Mouse (Mus musculus) thymus, adult 2 months (tissue): ENCODE measurements around the gene Wdhd1.

ENCODE experiments used
- CTCF ChIP-seq: fragments of 200-500 bp; IDR thresholded peaks from 2 replicates; pipeline ENCODE4 v1.5.1; 2012; ENCODE audit warnings: mild to moderate bottlenecking, control low read depth, low read length, moderate library complexity, borderline replicate concordance; ENCODE audit not compliant: control insufficient read depth, poor library complexity, insufficient read depth; ENCODE audit errors: extremely low read depth
- POLR2A ChIP-seq: fragments of 200-500 bp; IDR thresholded peaks from 2 replicates; pipeline ENCODE4 v1.6.1; 2012; ENCODE audit warnings: mild to moderate bottlenecking, low read length, control low read depth, moderate library complexity; ENCODE audit not compliant: control insufficient read depth, poor library complexity, insufficient read depth; ENCODE audit errors: extremely low read depth

GRCm38 (mm10) chr14:47285271-47285670, 8.6 kb upstream of the Wdhd1 start:
- no peak for TF ChIP-seq CTCF
- TF ChIP-seq POLR2A: no peak
